Mouse (Mus musculus) embryonic facial prominence, embryonic 15.5 days (tissue): Measurements from ENCODE around the gene Tnp2. TPM values are rescaled to one million over a fixed set of nuclear protein-coding genes. Genes with fewer than 3 reads are reported as not detected.

Experiments used
- ATAC-seq: fragments of 200-750 bp; cut with Nextera tagmentation; 2 replicates; pipeline ENCODE4 v1.8.0; 2017; ENCODE audit warnings: low read depth, moderate TSS enrichment; ENCODE audit not compliant: insufficient number of reproducible peaks, low FRiP score, low TSS enrichment
- H3K27ac ChIP-seq: fragments of 300-500 bp; sonication (generic); replicated peaks from 2 replicates; pipeline ENCODE4 v1.5.1; 2015; ENCODE audit warnings: mild to moderate bottlenecking, inconsistent platforms
- H3K27me3 ChIP-seq: fragments of 300-500 bp; sonication (generic); 2 replicates; pipeline ENCODE4 v1.6.1; 2015; ENCODE audit warnings: inconsistent platforms
- H3K36me3 ChIP-seq: fragments of 300-500 bp; sonication (generic); 2 replicates; pipeline ENCODE4 v1.6.1; 2015; ENCODE audit warnings: mild to moderate bottlenecking, inconsistent platforms
- H3K4me1 ChIP-seq: fragments of 300-500 bp; sonication (generic); 2 replicates; pipeline ENCODE4 v1.6.1; 2015; ENCODE audit warnings: inconsistent platforms
- H3K4me2 ChIP-seq: fragments of 300-500 bp; sonication (generic); replicated peaks from 2 replicates; pipeline ENCODE4 v1.6.1; 2015; ENCODE audit warnings: mild to moderate bottlenecking, inconsistent platforms
- H3K4me3 ChIP-seq: fragments of 300-500 bp; sonication (generic); replicated peaks from 2 replicates; pipeline ENCODE4 v1.5.1; 2015; ENCODE audit warnings: mild to moderate bottlenecking, inconsistent platforms
- H3K9ac ChIP-seq: fragments of 300-500 bp; sonication (generic); 2 replicates; pipeline ENCODE4 v1.6.1; 2015; ENCODE audit warnings: inconsistent platforms
- H3K9me3 ChIP-seq: fragments of 300-500 bp; sonication (generic); replicated peaks from 2 replicates; pipeline ENCODE4 v1.6.1; 2016; ENCODE audit warnings: inconsistent platforms
- WGBS: fragments of 180-500 bp; shearing (Covaris S2); methylation state at CpG from one replicate; pipeline ENCODE4 v1.1.7; 2015; 5-methylcytosine and 5-hydroxymethylcytosine counted together
- polyA plus RNA-seq: library from polyadenylated mRNA; unstranded; fragments of >200 nt; fragmentation: Nextera tagmentation; extraction: Ambion mirVana; gene quantifications from 2 replicates; pipeline ENCODE4 v1.2.1, GENCODE M21; 2015

The Tnp2 gene
- polyA plus RNA-seq, 1 experiment from 2014 or later: not detected

- H3K4me1 ChIP-seq: peaks cover 14% of the 10 kb centered on the region; the same call in 1 of the 2 replicates
- ATAC-seq: 0 out of 2 replicates have a peak, but pooled peaks have one; percentile 23
- no peak overlapping the region for H3K4me2 ChIP-seq
- no peak overlapping the region for H3K9ac ChIP-seq
- H3K36me3 ChIP-seq: no peaks in the 10 kb centered on the region
- no peaks in the 10 kb centered on the region for H3K9me3 ChIP-seq
- 46% methylated on average over 9 of the region's 9 CpGs for WGBS
- no peak overlapping the region for H3K27ac ChIP-seq
- H3K4me3 ChIP-seq: no peak overlapping the region
- no peaks in the 10 kb centered on the region for H3K27me3 ChIP-seq
Measured at GRCm38 (mm10) chr16:10768821-10769220, 19.6 kb downstream of the Tnp2 start.

- 35% methylated on average over 4 of the region's 4 CpGs for WGBS
- Histone ChIP-seq H3K9me3 (no peaks in the 10 kb centered on the region), H3K4me1 (peaks cover 15% of the 10 kb centered on the region; the same call in 1 of the 2 replicates), H3K9ac (no peak overlapping the region), H3K4me2 (no peak overlapping the region), H3K36me3 (no peaks in the 10 kb centered on the region), H3K27me3 (no peaks in the 10 kb centered on the region), H3K4me3 (no peak overlapping the region), H3K27ac (no peak overlapping the region)
- ATAC-seq: no peak
Measured at GRCm38 (mm10) chr16:10767158-10767557, 21.3 kb downstream of the Tnp2 start.

GRCm38 (mm10) chr16:10764323-10764722, 24.1 kb downstream of the Tnp2 start:
- no peak overlapping the region for H3K4me3 ChIP-seq
- H3K4me1 ChIP-seq: peaks cover 9% of the 10 kb centered on the region; the same call in 1 of the 2 replicates
- ATAC-seq: no peak
- H3K9ac ChIP-seq: no peak overlapping the region
- H3K27ac ChIP-seq: no peak overlapping the region
- 57% methylated on average over 2 of the region's 2 CpGs for WGBS
- no peak overlapping the region for H3K4me2 ChIP-seq
- no peaks in the 10 kb centered on the region for H3K27me3 ChIP-seq
- H3K9me3 ChIP-seq: no peaks in the 10 kb centered on the region
- H3K36me3 ChIP-seq: no peaks in the 10 kb centered on the region

DNA sequence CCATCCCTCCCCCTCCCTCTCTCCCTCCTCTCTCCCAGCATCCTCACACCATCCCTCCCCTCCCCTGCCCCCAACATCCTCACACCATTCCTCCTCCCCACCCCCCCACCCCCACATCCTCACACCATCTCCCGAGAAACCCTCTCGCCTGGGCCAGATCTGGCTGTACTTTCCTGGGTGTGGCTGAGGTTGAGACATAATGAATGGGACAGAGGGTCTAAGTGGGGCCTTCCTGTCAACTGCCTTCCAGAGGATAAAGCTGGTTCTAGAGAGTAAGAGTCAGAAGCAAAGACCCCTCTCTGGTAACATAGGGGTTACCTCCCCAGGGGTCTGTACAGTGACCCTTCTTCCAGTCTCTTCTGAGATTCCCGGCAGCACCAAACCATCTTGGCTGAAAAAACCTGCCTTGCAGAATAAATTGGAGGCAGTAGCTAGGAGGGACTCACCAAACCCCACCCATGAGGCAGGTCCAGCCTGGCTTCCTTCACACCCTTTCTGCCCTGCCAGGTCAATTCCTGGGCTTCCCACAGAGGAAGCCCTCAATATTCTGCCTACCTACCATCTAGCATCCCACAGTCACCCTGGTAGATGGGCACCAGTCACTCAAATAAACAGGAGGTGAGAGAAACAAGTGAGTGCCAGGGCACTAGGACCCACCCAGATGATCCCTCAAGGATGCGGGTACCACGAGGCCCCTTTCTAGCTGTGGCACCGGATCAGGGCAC, 24.8 kb downstream of the Tnp2 start:
- H3K9ac ChIP-seq: no peak overlapping the region
- H3K4me3 ChIP-seq: no peak overlapping the region
- H3K36me3 ChIP-seq: no peaks in the 10 kb centered on the region
- no peak overlapping the region for H3K4me2 ChIP-seq
- 0 out of 2 replicates have a peak, but pooled peaks cover 4% of the 10 kb centered on the region for H3K4me1 ChIP-seq
- WGBS: 57% methylated on average over 6 of the region's 6 CpGs
- ATAC-seq: no peak
- H3K27ac ChIP-seq: no peak overlapping the region
- no peaks in the 10 kb centered on the region for H3K9me3 ChIP-seq
- no peaks in the 10 kb centered on the region for H3K27me3 ChIP-seq

DNA sequence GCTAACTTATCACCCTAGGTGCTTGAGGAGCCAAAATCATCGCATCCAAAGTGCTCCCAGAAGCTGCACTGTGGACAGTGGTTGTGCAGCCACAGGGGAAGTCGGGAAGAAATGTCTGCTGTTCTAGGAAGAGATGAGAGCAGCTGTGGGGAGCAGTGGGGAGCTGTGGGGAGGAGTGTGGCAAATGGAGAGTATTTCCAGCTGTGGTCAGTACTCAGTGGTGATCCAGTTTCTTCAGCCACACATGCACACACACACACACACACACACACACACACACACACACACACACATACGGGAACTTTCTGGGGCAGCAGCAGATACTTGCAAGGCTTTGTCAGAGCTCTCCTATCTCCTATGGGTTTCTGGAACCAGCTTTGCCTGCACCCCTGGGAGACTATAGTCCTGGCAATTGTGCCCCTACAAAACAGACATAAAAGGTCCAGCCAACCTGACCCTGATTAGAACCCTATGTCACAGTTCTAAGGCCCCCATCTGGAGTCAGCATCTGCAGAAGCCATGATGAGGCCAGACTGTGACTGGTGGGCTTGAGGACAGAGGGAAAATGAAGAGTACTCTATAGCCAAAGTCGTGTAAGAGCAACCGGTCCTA, 25.8 kb downstream of the Tnp2 start:
- H3K27ac ChIP-seq: no peak overlapping the region
- H3K9ac ChIP-seq: no peak overlapping the region
- 0 out of 2 replicates have a peak, but pooled peaks cover 2% of the 10 kb centered on the region for H3K4me1 ChIP-seq
- no peaks in the 10 kb centered on the region for H3K9me3 ChIP-seq
- 66% methylated on average over 5 of the region's 5 CpGs for WGBS
- H3K4me3 ChIP-seq: no peak overlapping the region
- H3K36me3 ChIP-seq: no peaks in the 10 kb centered on the region
- H3K4me2 ChIP-seq: no peak overlapping the region
- H3K27me3 ChIP-seq: no peaks in the 10 kb centered on the region
- no peak for ATAC-seq

DNA sequence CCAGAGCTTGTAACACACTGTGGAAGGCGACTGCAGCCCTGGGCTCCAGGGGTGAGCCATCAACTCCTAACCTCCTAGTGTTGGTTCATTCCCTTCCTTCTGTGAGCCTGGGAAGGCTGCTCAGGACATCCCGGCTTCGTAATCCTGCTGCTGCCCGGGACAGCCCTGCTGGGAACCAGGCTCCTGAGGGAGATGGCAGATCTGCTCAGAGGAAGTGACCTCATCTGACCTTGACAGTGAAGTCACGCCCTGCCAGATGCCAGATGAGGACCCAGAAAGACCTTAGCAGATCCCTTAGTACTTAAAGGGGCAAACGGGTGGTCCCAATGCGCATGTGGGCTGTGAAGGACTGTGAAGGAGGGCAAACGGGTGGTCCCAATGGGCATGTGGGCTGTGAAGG, 27.3 kb downstream of the Tnp2 start:
- no peak overlapping the region for H3K9ac ChIP-seq
- no peak overlapping the region for H3K4me3 ChIP-seq
- H3K9me3 ChIP-seq: no peaks in the 10 kb centered on the region
- no peak for ATAC-seq
- no peaks in the 10 kb centered on the region for H3K36me3 ChIP-seq
- H3K27ac ChIP-seq: no peak overlapping the region
- WGBS: 57% methylated on average over 8 of the region's 8 CpGs
- no peak overlapping the region for H3K4me2 ChIP-seq
- 0 out of 2 replicates have a peak, but pooled peaks cover 2% of the 10 kb centered on the region for H3K4me1 ChIP-seq
- no peaks in the 10 kb centered on the region for H3K27me3 ChIP-seq

DNA sequence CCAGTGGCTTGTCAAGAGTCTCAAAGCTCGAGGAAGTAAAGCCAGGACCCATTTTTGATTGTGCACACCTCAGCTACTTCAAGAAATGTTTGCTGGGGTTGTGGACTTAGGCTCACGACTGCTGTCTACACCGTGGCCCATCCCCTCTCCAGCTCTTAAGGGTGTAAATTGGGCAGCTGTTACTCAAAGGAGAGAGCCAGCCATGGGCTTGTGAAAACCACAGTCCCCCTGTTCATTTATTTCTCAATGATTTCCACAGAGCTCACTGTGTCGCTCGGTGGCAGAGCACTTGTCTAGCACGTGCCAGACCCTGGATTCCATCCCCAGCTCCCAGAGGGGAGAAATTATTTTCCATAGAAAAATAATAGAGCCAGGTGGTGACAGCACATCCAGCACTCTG, 32.3 kb downstream of the Tnp2 start:
- no peak overlapping the region for H3K9ac ChIP-seq
- H3K4me1 ChIP-seq: no peaks in the 10 kb centered on the region
- H3K36me3 ChIP-seq: no peaks in the 10 kb centered on the region
- no peak overlapping the region for H3K4me2 ChIP-seq
- no peak for ATAC-seq
- no peak overlapping the region for H3K27ac ChIP-seq
- no peaks in the 10 kb centered on the region for H3K27me3 ChIP-seq
- WGBS: 62% methylated on average over 6 of the region's 6 CpGs
- H3K9me3 ChIP-seq: no peaks in the 10 kb centered on the region
- no peak overlapping the region for H3K4me3 ChIP-seq

- 76% methylated on average over 3 of the region's 3 CpGs for WGBS
- no peak overlapping the region for H3K9ac ChIP-seq
- no peaks in the 10 kb centered on the region for H3K9me3 ChIP-seq
- no peak overlapping the region for H3K27ac ChIP-seq
- no peaks in the 10 kb centered on the region for H3K27me3 ChIP-seq
- no peak overlapping the region for H3K4me2 ChIP-seq
- no peaks in the 10 kb centered on the region for H3K4me1 ChIP-seq
- H3K4me3 ChIP-seq: no peak overlapping the region
- no peaks in the 10 kb centered on the region for H3K36me3 ChIP-seq
- 0 out of 2 replicates have a peak, but pooled peaks have one; percentile 31 for ATAC-seq
Measured at GRCm38 (mm10) chr16:10754521-10755296, 33.8 kb downstream of the Tnp2 start.

DNA sequence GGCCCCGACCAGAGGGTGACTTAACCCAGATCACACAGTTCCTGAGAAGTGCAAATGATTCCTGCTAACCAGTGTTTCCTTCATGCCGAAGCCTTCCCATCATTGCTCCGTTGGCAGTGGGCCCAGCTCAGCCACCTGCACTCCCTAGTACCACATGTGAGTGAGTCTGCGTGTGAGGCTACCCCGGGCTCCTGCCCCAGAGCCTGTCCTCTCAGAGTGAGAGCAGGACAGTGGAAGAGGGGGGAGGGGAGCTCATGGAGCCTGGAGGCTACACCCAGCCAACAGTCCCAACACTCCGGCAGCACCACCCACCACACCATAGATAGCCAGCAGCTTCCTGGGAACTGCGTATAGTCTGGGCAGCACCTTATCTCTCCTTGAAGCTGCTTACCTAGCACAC, 38.6 kb downstream of the Tnp2 start:
- ATAC-seq: peak; percentile 49; the same call in 1 of the 2 replicates
- H3K9ac ChIP-seq: no peak overlapping the region

GRCm38 (mm10) chr16:10749226-10749625, 39.2 kb downstream of the Tnp2 start:
- H3K4me2 ChIP-seq: no peak overlapping the region
- 0 out of 2 replicates have a peak, but pooled peaks cover 19% of the 10 kb centered on the region for H3K4me1 ChIP-seq
- ATAC-seq: no peak
- H3K27me3 ChIP-seq: no peaks in the 10 kb centered on the region
- no peaks in the 10 kb centered on the region for H3K9me3 ChIP-seq
- H3K27ac ChIP-seq: no peak overlapping the region
- no peaks in the 10 kb centered on the region for H3K36me3 ChIP-seq
- 55% methylated on average over 7 of the region's 7 CpGs for WGBS
- H3K9ac ChIP-seq: no peak overlapping the region
- no peak overlapping the region for H3K4me3 ChIP-seq

More for the DNA sequence above, 38.6 kb downstream of the Tnp2 start:
- Histone ChIP-seq H3K27ac (no peak overlapping the region), H3K9me3 (no peaks in the 10 kb centered on the region), H3K4me2 (no peak overlapping the region), H3K36me3 (no peaks in the 10 kb centered on the region), H3K4me3 (no peak overlapping the region), H3K4me1 (0 out of 2 replicates have a peak, but pooled peaks cover 15% of the 10 kb centered on the region), H3K27me3 (no peaks in the 10 kb centered on the region)
- WGBS: 34% methylated on average over 7 of the region's 7 CpGs

DNA sequence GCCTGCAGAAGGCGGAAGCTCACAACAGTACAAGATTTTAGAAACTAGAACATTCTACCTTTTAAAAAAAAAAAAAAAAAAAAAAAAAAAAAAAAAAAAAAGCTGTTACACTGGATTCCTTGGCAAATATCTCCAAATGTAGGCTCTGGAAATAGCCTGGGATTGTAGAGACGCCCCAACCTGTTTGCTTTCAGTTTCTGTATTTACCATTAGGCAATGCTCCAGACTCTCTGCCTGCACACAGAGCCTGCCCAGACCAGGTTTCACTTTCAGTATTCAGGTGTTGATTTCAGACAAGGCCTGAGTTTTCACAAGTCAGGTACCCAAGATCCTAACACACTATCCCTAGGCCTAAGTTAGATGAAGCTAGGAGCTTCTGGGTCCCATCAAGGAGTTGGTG, 47.4 kb downstream of the Tnp2 start:
- no peaks in the 10 kb centered on the region for H3K9me3 ChIP-seq
- H3K9ac ChIP-seq: no peak overlapping the region
- H3K27me3 ChIP-seq: no peaks in the 10 kb centered on the region
- no peaks in the 10 kb centered on the region for H3K36me3 ChIP-seq
- no peak overlapping the region for H3K4me2 ChIP-seq
- no peak for ATAC-seq
- H3K27ac ChIP-seq: peak overlapping the region; percentile 41; the same call in 1 of the 2 replicates
- peaks cover 58% of the 10 kb centered on the region for H3K4me1 ChIP-seq
- WGBS: 52% methylated on average over 2 of the region's 2 CpGs
- no peak overlapping the region for H3K4me3 ChIP-seq
